Mouse (Mus musculus) embryonic facial prominence, embryonic 11.5 days (tissue): ENCODE results near the gene Pard3. TPM values are rescaled to one million over a fixed set of nuclear protein-coding genes. Genes with fewer than 3 reads are reported as not detected.

ENCODE experiments used
- ATAC-seq: fragments of 200-750 bp; cut with Nextera tagmentation; replicated peaks from 2 replicates; pipeline ENCODE4 v1.8.0; 2017; ENCODE audit warnings: low read depth; ENCODE audit not compliant: insufficient number of reproducible peaks, low FRiP score, low TSS enrichment
- DNase-seq: peaks from one replicate; pipeline ENCODE4 v3.0.0-alpha.2; 2015; ENCODE audit warnings: low spot score
- H3K27ac ChIP-seq: fragments of 300-500 bp; sonication (generic); replicated peaks from 2 replicates; pipeline ENCODE4 v1.5.1; 2014; ENCODE audit warnings: mild to moderate bottlenecking, low read depth, low read length, control low read depth
- H3K27me3 ChIP-seq: fragments of 300-500 bp; sonication (generic); 2 replicates; pipeline ENCODE4 v1.6.1; 2014; ENCODE audit warnings: mild to moderate bottlenecking, low read length, moderate library complexity, mixed read lengths; ENCODE audit not compliant: control insufficient read depth, insufficient read depth
- H3K36me3 ChIP-seq: fragments of 300-500 bp; sonication (generic); replicated peaks from 2 replicates; pipeline ENCODE4 v1.6.1; 2014; ENCODE audit warnings: low read depth, mild to moderate bottlenecking, low read length, moderate library complexity, mixed read lengths; ENCODE audit not compliant: control insufficient read depth, insufficient read depth
- H3K4me1 ChIP-seq: fragments of 300-500 bp; sonication (generic); 2 replicates; pipeline ENCODE4 v1.6.1; 2014; ENCODE audit warnings: low read length, mixed read lengths; ENCODE audit not compliant: control insufficient read depth, insufficient read depth
- H3K4me2 ChIP-seq: fragments of 300-500 bp; sonication (generic); 2 replicates; pipeline ENCODE4 v1.6.1; 2014; ENCODE audit warnings: low read depth, mild to moderate bottlenecking, control low read depth, low read length, moderate library complexity
- H3K4me3 ChIP-seq: fragments of 300-500 bp; sonication (generic); 2 replicates; pipeline ENCODE4 v1.5.1; 2014; ENCODE audit warnings: low read depth, low read length, control low read depth
- H3K9ac ChIP-seq: fragments of 300-500 bp; sonication (generic); replicated peaks from 2 replicates; pipeline ENCODE4 v1.6.1; 2014; ENCODE audit warnings: mild to moderate bottlenecking, control low read depth, low read length
- H3K9me3 ChIP-seq: fragments of 300-500 bp; sonication (generic); replicated peaks from 2 replicates; pipeline ENCODE4 v1.6.1; 2016; ENCODE audit warnings: mild to moderate bottlenecking, low read length, inconsistent platforms, mixed read lengths; ENCODE audit not compliant: control insufficient read depth
- WGBS: fragments of 180-500 bp; shearing (Covaris S2); extraction: QIAGEN DNeasy Blood & Tissue Kit; methylation state at CpG from one replicate; pipeline ENCODE4 v1.1.7; 2014; 5-methylcytosine and 5-hydroxymethylcytosine counted together
- polyA plus RNA-seq: library from polyadenylated mRNA; unstranded; fragments of >200 nt; fragmentation: Nextera tagmentation; extraction: Ambion mirVana; gene quantifications from 2 replicates; pipeline ENCODE4 v1.2.1, GENCODE M21; 2014

Gene Pard3
- polyA plus RNA-seq, 1 experiment from 2014 or later = 34.5 TPM

DNA sequence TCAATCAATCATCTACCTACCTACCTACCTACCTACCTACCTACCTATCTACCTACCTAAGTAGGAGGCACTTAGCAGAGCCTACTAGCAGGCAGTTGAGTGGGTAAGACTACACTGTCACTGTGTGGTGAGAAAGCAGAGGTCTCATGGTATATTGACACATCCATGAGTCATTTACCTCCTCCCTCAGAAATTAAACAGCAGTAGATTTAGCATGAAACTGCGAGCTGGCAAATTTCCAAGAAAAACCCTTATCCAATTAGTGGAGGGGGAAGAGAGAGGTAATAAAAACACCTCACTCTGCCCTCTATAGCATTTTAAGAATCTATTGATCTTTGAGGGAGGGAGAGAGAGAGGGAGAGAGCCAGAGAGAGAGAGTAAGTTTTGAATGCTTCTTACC, 245.7 kb downstream of the Pard3 start:
- no peak overlapping the region for H3K4me3 ChIP-seq
- 77% methylated on average over 1 of the region's 1 CpGs for WGBS
- ATAC-seq (no peak), DNase-seq (no peak)
- no peaks in the 10 kb centered on the region for H3K36me3 ChIP-seq
- H3K9ac ChIP-seq = no peak overlapping the region
- no peak overlapping the region for H3K4me2 ChIP-seq
- no peaks in the 10 kb centered on the region for H3K9me3 ChIP-seq
- H3K4me1 ChIP-seq = no peaks in the 10 kb centered on the region
- H3K27me3 ChIP-seq = no peaks in the 10 kb centered on the region
- no peak overlapping the region for H3K27ac ChIP-seq

DNA sequence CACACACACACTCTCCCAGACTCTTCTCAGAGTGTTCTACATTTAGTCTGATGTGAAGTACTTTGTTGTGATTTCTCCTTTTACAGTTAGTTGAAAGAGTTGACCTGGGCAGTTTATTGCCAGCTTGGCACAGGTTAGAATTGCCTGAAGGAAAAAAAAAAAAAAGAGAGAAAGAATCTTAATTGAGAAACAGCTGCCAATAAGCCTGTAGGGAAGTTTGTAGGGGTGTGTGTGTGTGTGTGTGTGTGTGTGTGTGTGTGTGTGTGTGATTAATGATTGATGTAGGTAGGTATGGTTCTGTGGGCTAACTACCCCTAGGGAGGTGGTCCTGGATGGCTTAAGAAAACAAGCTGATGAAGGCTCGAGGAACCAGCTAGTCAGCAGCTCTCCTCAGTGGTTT, 252.1 kb downstream of the Pard3 start:
- 29% methylated on average over 1 of the region's 1 CpGs for WGBS
- ATAC-seq = no peak
- H3K36me3 ChIP-seq = no peaks in the 10 kb centered on the region

DNA sequence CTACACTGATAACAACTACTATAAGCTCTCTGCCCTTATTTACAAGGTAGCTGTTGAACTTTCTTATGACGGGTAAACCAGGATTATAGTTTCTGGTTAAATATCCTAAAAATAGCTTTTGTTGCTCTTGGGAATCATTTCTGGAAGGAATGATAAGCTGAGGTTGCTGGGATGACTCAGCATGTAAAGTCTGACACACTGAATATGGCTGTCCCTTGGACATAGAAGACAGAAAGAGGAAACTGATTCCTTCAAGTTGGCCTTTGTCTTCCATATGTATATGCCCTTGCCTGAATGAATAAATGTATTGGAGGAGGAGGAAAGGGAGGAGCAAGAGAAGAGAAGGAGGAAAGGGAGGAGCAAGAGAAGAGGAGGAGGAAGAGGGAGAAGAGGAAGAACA, 254.2 kb downstream of the Pard3 start:
- no peaks in the 10 kb centered on the region for H3K36me3 ChIP-seq
- H3K4me1 ChIP-seq = no peaks in the 10 kb centered on the region
- no peaks in the 10 kb centered on the region for H3K9me3 ChIP-seq
- H3K27me3 ChIP-seq = no peaks in the 10 kb centered on the region
- ATAC-seq (no peak), DNase-seq (no peak)
- no peak overlapping the region for H3K4me2 ChIP-seq
- WGBS = 94% methylated on average over 1 of the region's 1 CpGs
- H3K27ac ChIP-seq = no peak overlapping the region
- H3K9ac ChIP-seq = no peak overlapping the region
- no peak overlapping the region for H3K4me3 ChIP-seq

More for the DNA sequence above, 252.1 kb downstream of the Pard3 start:
- Histone ChIP-seq H3K9me3 (no peaks in the 10 kb centered on the region), H3K4me3 (no peak overlapping the region), H3K27me3 (no peaks in the 10 kb centered on the region), H3K9ac (no peak overlapping the region), H3K27ac (no peak overlapping the region), H3K4me2 (no peak overlapping the region), H3K4me1 (no peaks in the 10 kb centered on the region)
- no peak for DNase-seq

DNA sequence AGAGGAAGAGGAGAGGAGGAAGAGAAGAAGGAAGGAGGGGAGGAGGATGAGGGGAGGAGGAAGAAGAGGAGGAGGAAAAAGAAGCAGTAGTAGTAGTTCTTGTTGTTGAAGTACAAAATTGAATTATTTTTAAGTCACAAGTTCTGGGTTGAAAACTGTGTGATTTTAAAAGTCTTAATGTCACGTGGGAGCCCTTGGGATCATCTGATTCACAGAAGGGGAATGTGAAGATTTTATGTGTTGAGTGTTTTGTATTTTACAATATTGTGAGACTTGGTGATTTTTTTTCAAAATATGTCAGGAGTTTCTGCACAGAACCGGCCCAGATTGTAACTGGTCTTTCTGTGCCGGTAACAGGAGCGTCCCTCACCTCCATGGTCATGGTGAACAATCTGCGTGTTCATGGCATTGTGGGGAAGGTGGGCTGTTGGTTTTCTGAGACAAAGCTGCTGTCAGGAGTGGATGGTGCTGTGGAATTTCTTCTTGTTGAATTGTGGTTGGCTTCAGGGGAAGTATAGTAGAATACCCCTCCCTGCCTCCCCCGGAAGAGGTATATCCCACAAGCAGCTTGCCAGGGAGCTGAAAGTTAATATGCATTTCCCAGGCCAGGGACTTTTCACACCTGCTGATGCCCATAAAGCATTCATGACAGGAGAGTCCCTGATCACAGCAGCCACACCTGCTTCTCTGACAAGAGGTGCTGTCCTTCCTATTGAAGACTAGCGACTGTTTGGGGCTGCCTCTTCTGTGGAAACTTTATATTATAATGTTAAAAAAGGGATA, 254.9 kb downstream of the Pard3 start:
- no peak overlapping the region for H3K4me3 ChIP-seq
- no peaks in the 10 kb centered on the region for H3K9me3 ChIP-seq
- H3K27ac ChIP-seq = no peak overlapping the region
- 87% methylated on average over 7 of the region's 7 CpGs for WGBS
- no peak overlapping the region for H3K9ac ChIP-seq
- no peak overlapping the region for H3K4me2 ChIP-seq
- H3K4me1 ChIP-seq = no peaks in the 10 kb centered on the region
- no peak for DNase-seq
- no peaks in the 10 kb centered on the region for H3K36me3 ChIP-seq
- no peak for ATAC-seq
- H3K27me3 ChIP-seq = no peaks in the 10 kb centered on the region

DNA sequence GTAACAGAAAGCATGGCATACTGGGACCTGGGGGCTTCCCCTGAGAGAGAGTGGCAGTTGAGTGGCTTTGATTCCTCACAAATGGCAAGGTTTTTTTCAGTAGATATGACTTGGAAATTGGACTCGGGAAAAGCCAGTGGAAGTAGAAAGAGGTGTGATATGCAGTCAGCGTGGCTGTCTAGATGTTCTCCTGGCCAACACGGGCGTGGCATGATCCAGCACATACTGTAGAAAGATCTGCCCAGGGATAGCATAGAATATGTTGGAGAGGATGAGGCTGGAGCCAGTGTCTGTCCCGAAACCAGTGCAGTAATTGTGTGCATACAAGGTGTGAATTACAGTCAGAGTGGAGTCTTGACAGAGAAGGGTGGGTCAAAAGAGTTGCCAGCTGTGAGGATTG, 257.2 kb downstream of the Pard3 start:
- no peak for ATAC-seq
- no peaks in the 10 kb centered on the region for H3K9me3 ChIP-seq

DNA sequence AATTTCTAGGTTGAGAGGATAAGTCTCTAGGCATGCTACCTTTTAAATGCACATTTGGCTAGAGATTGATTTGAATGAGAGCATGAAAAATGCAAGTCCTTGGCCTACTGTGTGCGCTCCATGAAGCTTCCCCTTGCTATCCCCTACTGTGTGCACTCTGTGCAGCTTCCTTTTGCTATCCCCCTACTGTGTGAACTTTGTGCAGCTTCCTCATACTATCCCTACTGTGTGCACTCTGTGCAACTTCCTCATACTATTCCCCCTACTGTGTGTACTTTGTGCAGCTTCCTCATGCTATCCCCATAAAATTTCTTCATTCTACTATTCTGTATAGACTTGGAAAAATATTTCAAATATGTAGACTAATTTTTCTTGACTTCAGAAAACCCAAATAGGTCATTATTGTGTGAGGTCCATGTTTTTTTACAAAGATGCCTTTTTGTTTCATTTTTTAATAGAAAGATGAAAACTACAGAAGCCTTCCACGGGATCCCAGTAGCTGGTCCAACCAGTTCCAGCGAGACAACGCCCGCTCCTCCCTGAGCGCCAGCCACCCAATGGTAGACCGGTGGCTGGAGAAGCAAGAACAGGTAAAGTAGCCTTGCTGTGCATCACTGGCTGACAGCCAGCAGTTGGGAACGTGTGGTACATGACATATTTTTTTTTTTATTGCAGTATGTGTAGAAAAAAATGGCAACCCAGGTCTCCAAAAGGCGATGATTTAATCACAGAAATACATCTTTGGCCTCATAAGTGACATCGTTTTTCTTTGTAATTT, 260.1 kb downstream of the Pard3 start:
- H3K4me3 ChIP-seq = no peak overlapping the region
- DNase-seq (no peak), ATAC-seq (no peak)
- no peak overlapping the region for H3K27ac ChIP-seq
- no peaks in the 10 kb centered on the region for H3K27me3 ChIP-seq
- no peaks in the 10 kb centered on the region for H3K9me3 ChIP-seq
- 93% methylated on average over 10 of the region's 10 CpGs for WGBS
- no peak overlapping the region for H3K4me2 ChIP-seq
- no peak overlapping the region for H3K9ac ChIP-seq
- no peaks in the 10 kb centered on the region for H3K36me3 ChIP-seq
- no peaks in the 10 kb centered on the region; the same call in 1 of the 2 replicates for H3K4me1 ChIP-seq

More for the DNA sequence above, 257.2 kb downstream of the Pard3 start:
- WGBS = 94% methylated on average over 5 of the region's 5 CpGs
- DNase-seq = no peak
- no peaks in the 10 kb centered on the region for H3K27me3 ChIP-seq
- no peaks in the 10 kb centered on the region for H3K36me3 ChIP-seq
- H3K4me3 ChIP-seq = no peak overlapping the region
- H3K9ac ChIP-seq = no peak overlapping the region
- H3K27ac ChIP-seq = no peak overlapping the region
- no peak overlapping the region for H3K4me2 ChIP-seq
- H3K4me1 ChIP-seq = no peaks in the 10 kb centered on the region; the same call in 1 of the 2 replicates

DNA sequence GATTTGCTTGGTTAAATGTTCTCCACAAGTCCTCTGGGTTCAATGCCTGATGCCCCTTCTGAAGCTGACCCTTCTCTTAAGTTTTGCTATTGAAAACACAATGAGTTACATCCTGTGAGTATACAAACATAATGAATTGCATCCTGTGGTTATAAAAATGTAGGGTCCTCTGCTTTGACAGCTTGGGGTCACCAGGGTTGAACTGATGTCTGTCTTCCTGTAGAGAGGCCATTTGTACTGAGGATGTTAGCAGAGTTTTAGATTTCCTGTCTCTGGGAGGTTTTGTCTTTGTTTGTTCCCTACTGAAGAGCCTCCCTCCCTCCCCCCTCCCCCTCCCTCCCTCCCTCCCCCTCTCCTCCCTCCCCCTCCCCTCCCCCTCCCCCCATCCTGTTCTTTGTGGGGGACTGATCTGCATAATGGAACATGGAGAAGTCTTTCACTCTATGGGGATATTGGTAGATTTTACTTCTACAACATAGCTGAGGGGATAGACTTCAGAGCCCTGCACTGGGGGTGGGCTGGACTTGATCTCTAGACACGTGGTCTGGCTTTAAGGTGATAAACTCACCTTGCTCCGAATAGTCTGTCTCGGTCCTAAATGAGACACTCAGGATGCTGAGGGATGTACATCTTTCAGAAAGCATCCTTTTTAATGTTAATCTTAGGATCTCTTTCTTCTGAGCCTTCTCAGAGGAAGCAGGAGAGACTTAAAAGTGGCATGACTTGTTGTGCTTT, 261.3 kb downstream of the Pard3 start:
- ATAC-seq (no peak), DNase-seq (no peak)
- Histone ChIP-seq H3K27me3 (no peaks in the 10 kb centered on the region), H3K9me3 (no peaks in the 10 kb centered on the region), H3K36me3 (no peaks in the 10 kb centered on the region), H3K4me3 (no peak overlapping the region), H3K27ac (no peak overlapping the region), H3K9ac (no peak overlapping the region), H3K4me1 (no peaks in the 10 kb centered on the region; the same call in 1 of the 2 replicates), H3K4me2 (no peak overlapping the region)
- WGBS = 44% methylated on average over 3 of the region's 3 CpGs
